Mouse (Mus musculus) midbrain, embryonic 14.5 days (tissue): Measurements from ENCODE around the gene Chchd2. TPM values are rescaled to one million over a fixed set of nuclear protein-coding genes. Genes with fewer than 3 reads are reported as not detected.
A peak's percentile ranks its signal among the peaks of the same experiment; 100 is the strongest.

Experiments
- ATAC-seq: fragments of 200-750 bp; cut with Nextera tagmentation; 2 replicates; pipeline ENCODE4 v1.8.0; 2017; ENCODE audit warnings: moderate number of reproducible peaks, moderate library complexity; ENCODE audit not compliant: low FRiP score, low TSS enrichment
- DNase-seq: peaks from one replicate; pipeline ENCODE4 v3.0.0-alpha.2; 2015
- H3K27ac ChIP-seq: fragments of 300-500 bp; sonication (generic); replicated peaks from 2 replicates; pipeline ENCODE4 v1.5.1; 2014; ENCODE audit warnings: mild to moderate bottlenecking, low read depth, low read length, moderate library complexity
- H3K27me3 ChIP-seq: fragments of 300-500 bp; sonication (generic); 2 replicates; pipeline ENCODE4 v1.6.1; 2014; ENCODE audit warnings: low read length, control low read depth, mixed read lengths; ENCODE audit not compliant: control insufficient read depth, insufficient read depth
- H3K36me3 ChIP-seq: fragments of 300-500 bp; sonication (generic); 2 replicates; pipeline ENCODE4 v1.6.1; 2014; ENCODE audit warnings: low read length, control low read depth; ENCODE audit not compliant: control insufficient read depth, insufficient read depth
- H3K4me1 ChIP-seq: fragments of 300-500 bp; sonication (generic); 2 replicates; pipeline ENCODE4 v1.6.1; 2014; ENCODE audit warnings: mild to moderate bottlenecking, antibody characterized with exemption, low read length, control low read depth; ENCODE audit not compliant: control insufficient read depth, insufficient read depth
- H3K4me2 ChIP-seq: fragments of 300-500 bp; sonication (generic); 2 replicates; pipeline ENCODE4 v1.6.1; 2014; ENCODE audit warnings: mild to moderate bottlenecking, low read length, moderate library complexity
- H3K4me3 ChIP-seq: fragments of 300-500 bp; sonication (generic); replicated peaks from 2 replicates; pipeline ENCODE4 v1.5.1; 2014; ENCODE audit warnings: low read depth, low read length
- H3K9ac ChIP-seq: fragments of 300-500 bp; sonication (generic); replicated peaks from 2 replicates; pipeline ENCODE4 v1.6.1; 2014; ENCODE audit warnings: mild to moderate bottlenecking, low read length, moderate library complexity
- H3K9me3 ChIP-seq: fragments of 300-500 bp; sonication (generic); 2 replicates; pipeline ENCODE4 v1.6.1; 2016; ENCODE audit warnings: low read length, control low read depth, mixed read lengths; ENCODE audit not compliant: control insufficient read depth
- WGBS: fragments of 180-500 bp; shearing (Covaris S2); extraction: QIAGEN DNeasy Blood & Tissue Kit; methylation state at CpG from one replicate; pipeline ENCODE4 v1.1.7; 2014; 5-methylcytosine and 5-hydroxymethylcytosine counted together
- polyA plus RNA-seq: library from polyadenylated mRNA; unstranded; fragments of >200 nt; fragmentation: Nextera tagmentation; extraction: Ambion mirVana; gene quantifications from 2 replicates; pipeline ENCODE4 v1.2.1, GENCODE M21; 2014

Chchd2 gene
- polyA plus RNA-seq, 1 experiment from 2014 or later, result 748 TPM

GRCm38 (mm10) chr5:129871238-129871637 lies 16.0 kb downstream of the Chchd2 start:
- ATAC-seq (no peak), DNase-seq (no peak)
- H3K4me1 ChIP-seq, result no peaks in the 10 kb centered on the region
- H3K27me3 ChIP-seq, result no peaks in the 10 kb centered on the region
- 90% methylated on average over 2 of the region's 2 CpGs for WGBS
- no peaks in the 10 kb centered on the region for H3K9me3 ChIP-seq
- no peak overlapping the region for H3K9ac ChIP-seq
- no peak overlapping the region for H3K4me2 ChIP-seq
- H3K4me3 ChIP-seq, result no peak overlapping the region
- no peaks in the 10 kb centered on the region for H3K36me3 ChIP-seq
- H3K27ac ChIP-seq, result no peak overlapping the region

GRCm38 (mm10) chr5:129869238-129869995 lies 17.9 kb downstream of the Chchd2 start:
- no peak overlapping the region for H3K9ac ChIP-seq
- no peaks in the 10 kb centered on the region for H3K36me3 ChIP-seq
- ATAC-seq, result no peak
- 88% methylated on average over 19 of the region's 19 CpGs for WGBS
- H3K27ac ChIP-seq, result no peak overlapping the region
- DNase-seq, result no peak
- no peaks in the 10 kb centered on the region for H3K27me3 ChIP-seq
- H3K9me3 ChIP-seq, result no peaks in the 10 kb centered on the region
- H3K4me1 ChIP-seq, result no peaks in the 10 kb centered on the region
- H3K4me3 ChIP-seq, result no peak overlapping the region
- H3K4me2 ChIP-seq, result no peak overlapping the region

- H3K36me3 ChIP-seq, result peaks cover 10% of the 10 kb centered on the region; the same call in 1 of the 2 replicates
- no peaks in the 10 kb centered on the region for H3K9me3 ChIP-seq
- 90% methylated on average over 12 of the region's 12 CpGs for WGBS
- no peaks in the 10 kb centered on the region for H3K27me3 ChIP-seq
- ATAC-seq (no peak), DNase-seq (no peak)
- H3K4me1 ChIP-seq, result no peaks in the 10 kb centered on the region
- no peak overlapping the region for H3K4me3 ChIP-seq
- no peak overlapping the region for H3K9ac ChIP-seq
- H3K27ac ChIP-seq, result no peak overlapping the region
- no peak overlapping the region for H3K4me2 ChIP-seq
Measured at GRCm38 (mm10) chr5:129865841-129866240, 21.4 kb downstream of the Chchd2 start.

- peak; percentile 35 for DNase-seq
- H3K27me3 ChIP-seq, result no peaks in the 10 kb centered on the region
- H3K9ac ChIP-seq, result no peak overlapping the region
- peaks cover 21% of the 10 kb centered on the region for H3K36me3 ChIP-seq
- no peaks in the 10 kb centered on the region for H3K9me3 ChIP-seq
- WGBS, result 8% methylated on average over 18 of the region's 18 CpGs
- no peak overlapping the region for H3K4me2 ChIP-seq
- no peak overlapping the region for H3K4me3 ChIP-seq
- no peaks in the 10 kb centered on the region for H3K4me1 ChIP-seq
- H3K27ac ChIP-seq, result no peak overlapping the region
- no peak for ATAC-seq
Measured at GRCm38 (mm10) chr5:129864467-129864866, 22.8 kb downstream of the Chchd2 start.

- H3K9me3 ChIP-seq, result no peaks in the 10 kb centered on the region
- no peak overlapping the region for H3K27ac ChIP-seq
- H3K4me1 ChIP-seq, result no peaks in the 10 kb centered on the region
- ATAC-seq, result no peak
- no peaks in the 10 kb centered on the region for H3K27me3 ChIP-seq
- H3K4me3 ChIP-seq, result no peak overlapping the region
- H3K9ac ChIP-seq, result no peak overlapping the region
- 99% methylated on average over 6 of the region's 6 CpGs for WGBS
- H3K4me2 ChIP-seq, result no peak overlapping the region
- peaks cover 35% of the 10 kb centered on the region for H3K36me3 ChIP-seq
- no peak for DNase-seq
Measured at GRCm38 (mm10) chr5:129862325-129862724, 24.9 kb downstream of the Chchd2 start.

GRCm38 (mm10) chr5:129856414-129856813 lies 30.9 kb downstream of the Chchd2 start:
- Histone ChIP-seq H3K27me3 (no peaks in the 10 kb centered on the region), H3K9me3 (no peaks in the 10 kb centered on the region), H3K27ac (no peak overlapping the region), H3K4me1 (no peaks in the 10 kb centered on the region), H3K36me3 (peaks cover 56% of the 10 kb centered on the region), H3K4me2 (no peak overlapping the region), H3K4me3 (no peak overlapping the region), H3K9ac (no peak overlapping the region)
- no peak for ATAC-seq
- 88% methylated on average over 5 of the region's 5 CpGs for WGBS
- DNase-seq, result no peak

GRCm38 (mm10) chr5:129855163-129855562 lies 32.1 kb downstream of the Chchd2 start:
- H3K4me3 ChIP-seq, result no peak overlapping the region
- ATAC-seq (no peak), DNase-seq (no peak)
- no peak overlapping the region for H3K27ac ChIP-seq
- peaks cover 52% of the 10 kb centered on the region for H3K36me3 ChIP-seq
- H3K4me1 ChIP-seq, result no peaks in the 10 kb centered on the region
- no peaks in the 10 kb centered on the region for H3K9me3 ChIP-seq
- H3K4me2 ChIP-seq, result no peak overlapping the region
- WGBS, result 42% methylated on average over 5 of the region's 5 CpGs
- H3K27me3 ChIP-seq, result no peaks in the 10 kb centered on the region
- H3K9ac ChIP-seq, result no peak overlapping the region

GRCm38 (mm10) chr5:129847558-129847820 lies 39.8 kb downstream of the Chchd2 start:
- H3K4me2 ChIP-seq, result peak overlapping the region; percentile 75
- peaks cover 4% of the 10 kb centered on the region for H3K4me1 ChIP-seq
- WGBS, result 59% methylated on average over 8 of the region's 8 CpGs
- no peak overlapping the region for H3K27ac ChIP-seq
- peak; percentile 14 for DNase-seq
- H3K27me3 ChIP-seq, result no peaks in the 10 kb centered on the region
- no peaks in the 10 kb centered on the region for H3K9me3 ChIP-seq
- peak overlapping the region; percentile 66; the same call in 1 of the 2 replicates for H3K9ac ChIP-seq
- peak overlapping the region; percentile 65 for H3K4me3 ChIP-seq
- ATAC-seq, result no peak
- peaks cover 25% of the 10 kb centered on the region for H3K36me3 ChIP-seq

GRCm38 (mm10) chr5:129846752-129847557 lies 40.3 kb downstream of the Chchd2 start, which contains the start of gene Sumf2:
Gene Sumf2, plus strand, starts transcription at chr5:129846986.
- peak within 1 kb of the TSS; percentile 80 for H3K27ac ChIP-seq
- WGBS, result 13% methylated on average over 22 of the region's 22 CpGs
- no peaks in the 10 kb centered on the region for H3K27me3 ChIP-seq
- H3K9me3 ChIP-seq, result no peaks in the 10 kb centered on the region
- H3K4me3 ChIP-seq, result peak within 1 kb of the TSS; percentile 65
- ATAC-seq (peak; percentile 96), DNase-seq (peak; percentile 98)
- peak within 1 kb of the TSS; percentile 75 for H3K4me2 ChIP-seq
- peaks cover 4% of the 10 kb centered on the region for H3K4me1 ChIP-seq
- peak within 1 kb of the TSS; percentile 66 for H3K9ac ChIP-seq
- H3K36me3 ChIP-seq, result peaks cover 25% of the 10 kb centered on the region
